Mouse (Mus musculus) G1E (cell line): ENCODE measurements around the gene Cstf3.

Experiments
- CTCF ChIP-seq: IDR thresholded peaks from 2 replicates; pipeline ENCODE4 v1.5.1; 2012; ENCODE audit warnings: low read depth, low read length, inconsistent platforms, mixed read lengths
- GATA2 ChIP-seq: IDR thresholded peaks from 2 replicates; pipeline ENCODE4 v1.6.1; 2012; ENCODE audit warnings: low read depth, low read length, inconsistent platforms, borderline replicate concordance
- POLR2AphosphoS5 ChIP-seq: IDR thresholded peaks from 2 replicates; pipeline ENCODE4 v1.6.1; 2012; ENCODE audit warnings: low read depth, low read length, inconsistent platforms; ENCODE audit not compliant: insufficient replicate concordance

DNA sequence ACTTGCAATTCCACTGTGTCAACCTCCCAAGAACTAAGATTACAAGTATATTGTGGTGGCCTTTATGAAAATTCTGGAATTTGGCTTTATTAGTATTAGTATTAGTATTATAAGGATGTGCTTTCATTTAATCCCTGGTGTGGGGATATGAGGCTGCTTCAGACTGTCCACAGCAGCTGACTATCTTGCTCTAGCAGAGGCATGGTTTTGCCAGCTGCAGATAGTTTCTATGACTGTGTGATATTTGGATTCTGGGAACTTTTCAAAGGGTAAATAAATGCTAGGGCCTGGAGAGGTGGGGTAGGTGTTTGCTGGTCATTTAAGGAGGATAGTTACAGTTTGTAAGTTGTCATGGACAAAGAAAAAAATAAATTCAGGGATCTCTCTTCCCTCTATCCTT is 81.4 kb downstream of the Cstf3 start:
- TF ChIP-seq CTCF, result no peak
- TF ChIP-seq POLR2AphosphoS5, result no peak
- TF ChIP-seq GATA2, result no peak
